Mouse (Mus musculus) ES-Bruce4 (cell line): Measurements from ENCODE around the gene Mapkap1. TPM values are rescaled to one million over a fixed set of nuclear protein-coding genes. Genes with fewer than 3 reads are reported as not detected.

ENCODE experiments used
- H3K27ac ChIP-seq: 2 replicates; pipeline ENCODE4 v1.5.1; 2012; ENCODE audit warnings: low read length, inconsistent platforms; ENCODE audit not compliant: insufficient read depth
- H3K27me3 ChIP-seq: 2 replicates; pipeline ENCODE4 v1.6.1; 2012; ENCODE audit warnings: mild to moderate bottlenecking, low read length, inconsistent platforms; ENCODE audit not compliant: control insufficient read depth, poor library complexity, insufficient read depth, severe bottlenecking
- H3K36me3 ChIP-seq: 2 replicates; pipeline ENCODE4 v1.6.1; 2012; ENCODE audit warnings: inconsistent platforms, mild to moderate bottlenecking, low read length, moderate library complexity; ENCODE audit not compliant: control insufficient read depth, poor library complexity, insufficient read depth, severe bottlenecking
- H3K4me1 ChIP-seq: one replicate; pipeline ENCODE4 v1.8.1; 2011; ENCODE audit warnings: low read length; ENCODE audit not compliant: control insufficient read depth, insufficient read depth
- H3K4me3 ChIP-seq: 2 replicates; pipeline ENCODE4 v1.5.1; 2011; ENCODE audit warnings: low read depth, mild to moderate bottlenecking, low read length
- H3K9ac ChIP-seq: 2 replicates; pipeline ENCODE4 v1.6.1; 2012; ENCODE audit warnings: low read depth, mild to moderate bottlenecking, inconsistent platforms; ENCODE audit not compliant: poor library complexity, severe bottlenecking
- H3K9me3 ChIP-seq: replicated peaks from 2 replicates; pipeline ENCODE4 v1.6.1; 2012; ENCODE audit warnings: mild to moderate bottlenecking, low read length, inconsistent platforms; ENCODE audit not compliant: control insufficient read depth, poor library complexity, insufficient read depth, severe bottlenecking
- CTCF ChIP-seq: IDR thresholded peaks from one replicate; pipeline ENCODE4 v1.8.1; 2011; ENCODE audit warnings: low read depth, low read length
- EP300 ChIP-seq: IDR thresholded peaks from 2 replicates; pipeline ENCODE4 v1.6.1; 2011; ENCODE audit warnings: low read depth, low read length; ENCODE audit not compliant: insufficient read depth
- POLR2A ChIP-seq: IDR thresholded peaks from one replicate; pipeline ENCODE4 v1.8.1; 2011; ENCODE audit warnings: low read length; ENCODE audit not compliant: insufficient read depth
- polyA plus RNA-seq: library from polyadenylated mRNA; stranded (reverse); fragments of >200 nt; gene quantifications from 2 replicates; pipeline ENCODE4 v1.2.4, GENCODE M21; 2011; ENCODE audit warnings: low read depth; ENCODE audit not compliant: missing spikeins, insufficient read depth, insufficient read length

The Mapkap1 gene
- polyA plus RNA-seq, 1 experiment, result 48.1 TPM

DNA sequence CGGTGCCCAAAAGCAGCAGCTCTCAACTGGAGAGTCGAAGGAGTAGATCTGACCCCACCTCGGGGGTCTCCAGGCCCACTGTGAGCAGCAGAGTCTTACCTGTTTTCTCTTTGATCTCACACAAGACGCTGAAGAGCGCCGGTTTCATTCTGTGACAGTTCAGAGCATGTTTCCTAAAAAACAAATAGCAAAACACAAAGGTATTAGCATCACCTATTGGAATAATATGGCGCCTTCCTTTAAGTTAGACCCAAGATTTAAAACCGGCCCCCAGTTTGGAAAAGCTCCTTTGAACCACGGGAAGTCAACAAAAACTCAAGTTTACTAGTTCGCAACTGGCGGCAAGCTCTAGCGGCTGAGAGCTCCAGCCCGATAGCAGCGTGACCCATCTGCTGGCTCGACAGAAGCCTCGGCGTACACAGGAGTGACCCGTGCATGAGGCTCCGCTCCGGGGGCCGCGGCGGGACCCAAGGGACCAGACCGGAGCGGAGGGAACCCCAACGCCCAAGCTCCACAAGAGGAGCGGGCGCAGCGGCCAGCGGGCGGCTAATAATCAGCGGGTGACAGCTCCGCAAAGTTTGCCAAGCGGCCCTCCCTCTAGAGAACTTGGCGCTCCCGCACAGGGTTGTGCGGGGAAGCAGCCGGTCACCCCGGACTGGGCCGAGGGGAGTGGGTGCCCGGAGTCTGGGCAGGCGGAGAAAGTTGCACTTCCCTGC is 35.7 kb upstream of the Mapkap1 start:
- Histone ChIP-seq H3K4me1 (no peaks in the 10 kb centered on the region), H3K9me3 (no peaks in the 10 kb centered on the region), H3K4me3 (peak overlapping the region; percentile 98), H3K27me3 (0 out of 2 replicates have a peak, but pooled peaks cover 1% of the 10 kb centered on the region), H3K27ac (no peak overlapping the region), H3K9ac (peak overlapping the region; percentile 100), H3K36me3 (no peaks in the 10 kb centered on the region)
- no peak for TF ChIP-seq EP300
- TF ChIP-seq POLR2A, result no peak

DNA sequence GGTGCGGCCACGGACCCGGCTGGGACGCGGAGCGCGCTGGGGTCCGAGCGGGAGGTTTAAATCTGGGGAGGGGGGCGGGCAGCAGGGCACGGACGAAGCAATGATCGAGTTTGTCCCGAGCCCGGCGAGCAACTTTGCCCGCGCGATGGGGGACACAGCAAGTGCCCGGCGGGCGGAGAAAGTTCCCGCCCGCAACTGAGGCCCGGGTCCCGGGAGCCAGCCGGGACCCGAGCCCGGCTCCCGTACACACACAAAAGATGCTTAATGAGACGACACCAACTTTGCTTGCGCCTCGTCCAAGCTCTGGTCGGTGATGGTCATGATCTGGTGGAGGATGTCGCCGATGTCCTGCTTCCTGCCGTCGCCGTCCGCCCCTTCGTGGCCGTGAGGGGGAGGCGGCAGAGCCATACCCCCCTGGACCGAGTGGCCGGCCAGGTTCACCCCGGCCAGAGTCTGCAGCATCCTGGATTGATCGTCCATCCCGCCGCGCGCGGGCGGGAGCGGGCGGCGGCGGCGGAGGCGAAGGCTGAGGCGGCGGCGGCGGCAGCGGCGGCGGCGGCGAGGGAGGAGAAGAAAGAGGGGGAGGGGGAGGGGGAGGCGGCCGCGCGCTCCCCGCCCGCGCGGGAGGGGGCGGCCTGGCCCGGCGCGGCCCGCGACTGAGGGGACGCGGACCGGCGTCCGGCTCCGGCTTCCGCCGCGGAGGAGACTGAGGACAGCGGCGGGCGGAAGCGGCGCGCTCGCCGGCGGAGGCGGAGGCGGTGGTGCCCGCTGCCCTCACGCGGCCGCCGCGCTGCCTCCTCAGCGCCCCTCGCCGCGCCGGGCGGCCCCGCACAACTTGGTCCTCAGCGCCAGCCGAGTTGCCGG is 34.9 kb upstream of the Mapkap1 start:
- peak overlapping the region; percentile 98 for H3K4me3 ChIP-seq
- 0 out of 2 replicates have a peak overlapping the region, but pooled peaks have one; percentile 30 for H3K27ac ChIP-seq
- 0 out of 2 replicates have a peak, but pooled peaks cover 1% of the 10 kb centered on the region for H3K27me3 ChIP-seq
- no peaks in the 10 kb centered on the region for H3K9me3 ChIP-seq
- no peak for TF ChIP-seq CTCF
- TF ChIP-seq EP300, result no peak
- no peak for TF ChIP-seq POLR2A
- peak overlapping the region; percentile 100 for H3K9ac ChIP-seq
- no peaks in the 10 kb centered on the region for H3K36me3 ChIP-seq
- no peaks in the 10 kb centered on the region for H3K4me1 ChIP-seq

DNA sequence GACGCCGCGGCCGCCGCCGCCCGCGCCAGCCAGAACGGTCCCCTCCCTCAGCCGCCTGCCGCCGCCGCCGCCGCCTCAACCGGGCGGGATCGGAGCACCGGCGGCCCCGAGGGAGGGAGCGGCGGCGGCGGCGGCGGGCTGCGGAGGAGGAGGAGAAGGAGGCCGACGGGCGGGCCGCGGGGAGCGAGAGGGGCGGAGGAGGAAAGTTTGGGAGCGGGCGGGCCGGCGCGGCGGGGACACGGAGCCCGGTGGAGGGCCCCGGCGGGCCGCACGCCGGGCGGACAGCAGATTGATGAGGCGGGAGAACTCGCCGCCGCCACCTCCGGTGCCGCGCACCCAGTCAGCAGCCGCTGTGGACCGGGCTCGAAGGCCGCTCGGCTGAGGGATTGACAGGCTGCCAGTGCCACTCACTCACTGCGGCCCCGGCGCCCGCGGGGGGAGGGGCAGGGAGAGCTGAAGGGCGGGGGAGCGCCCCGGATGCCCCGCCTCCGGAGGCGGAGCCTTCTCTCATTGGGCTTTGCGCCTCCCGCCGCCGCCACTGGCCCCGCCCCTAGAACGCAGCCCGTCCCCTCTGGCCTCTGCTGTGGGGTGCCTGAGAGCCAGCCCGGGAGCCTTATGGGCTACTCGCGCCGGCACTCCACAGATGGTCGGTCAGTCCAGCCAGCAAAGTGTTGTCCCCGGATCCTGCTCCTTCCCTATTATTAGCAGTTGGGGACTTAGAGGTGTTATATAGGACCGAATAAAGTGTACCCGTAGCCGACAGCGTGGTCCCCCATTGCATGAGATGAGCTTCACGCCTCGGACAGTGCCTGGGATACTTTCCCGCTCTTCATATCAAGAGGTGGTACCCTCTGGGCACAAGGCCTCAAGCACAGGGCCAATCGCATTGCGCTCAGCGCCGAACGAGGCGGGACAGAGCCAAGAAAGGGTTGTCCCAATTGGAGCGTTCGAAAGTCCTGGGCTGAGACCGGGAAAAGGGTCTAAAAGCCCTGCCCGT is 34.0 kb upstream of the Mapkap1 start, which contains the start of gene Pbx3:
TSS of gene Pbx3 (minus strand) at position 838 of the 997 bp plus-strand sequence.
- Histone ChIP-seq H3K27ac (no peak within 1 kb of the TSS), H3K4me3 (peak within 1 kb of the TSS; percentile 60), H3K4me1 (no peaks in the 10 kb centered on the region), H3K9ac (peak within 1 kb of the TSS; percentile 100), H3K27me3 (0 out of 2 replicates have a peak, but pooled peaks cover 1% of the 10 kb centered on the region), H3K36me3 (no peaks in the 10 kb centered on the region), H3K9me3 (no peaks in the 10 kb centered on the region)
- TF ChIP-seq CTCF (no peak), POLR2A (peak; percentile 10)

DNA sequence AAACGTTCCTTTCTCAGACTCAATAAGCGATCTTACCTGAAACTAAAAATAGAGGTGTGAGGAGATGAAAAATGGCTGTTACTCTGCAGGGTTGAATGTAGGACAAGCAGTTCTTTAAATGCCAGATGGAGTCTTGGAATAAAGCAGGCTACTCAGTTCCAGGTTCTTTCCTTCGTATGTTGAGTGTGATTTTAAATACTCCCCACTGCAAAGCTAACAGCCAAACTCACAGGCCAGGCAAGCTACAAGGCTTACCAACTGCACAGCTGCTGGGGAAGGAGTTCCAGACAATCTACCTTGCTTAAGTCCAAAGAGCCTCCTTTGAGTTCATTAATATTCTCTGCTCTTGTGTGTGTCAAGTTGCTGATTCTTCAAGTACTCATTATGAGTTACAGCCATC is 32.7 kb upstream of the Mapkap1 start:
- H3K27me3 ChIP-seq, result 0 out of 2 replicates have a peak, but pooled peaks cover 1% of the 10 kb centered on the region
- H3K9me3 ChIP-seq, result no peaks in the 10 kb centered on the region
- no peaks in the 10 kb centered on the region for H3K36me3 ChIP-seq
- no peak overlapping the region for H3K9ac ChIP-seq
- no peaks in the 10 kb centered on the region for H3K4me1 ChIP-seq
- H3K4me3 ChIP-seq, result no peak overlapping the region
- H3K27ac ChIP-seq, result no peak overlapping the region
- TF ChIP-seq EP300 (no peak), CTCF (no peak), POLR2A (no peak)

DNA sequence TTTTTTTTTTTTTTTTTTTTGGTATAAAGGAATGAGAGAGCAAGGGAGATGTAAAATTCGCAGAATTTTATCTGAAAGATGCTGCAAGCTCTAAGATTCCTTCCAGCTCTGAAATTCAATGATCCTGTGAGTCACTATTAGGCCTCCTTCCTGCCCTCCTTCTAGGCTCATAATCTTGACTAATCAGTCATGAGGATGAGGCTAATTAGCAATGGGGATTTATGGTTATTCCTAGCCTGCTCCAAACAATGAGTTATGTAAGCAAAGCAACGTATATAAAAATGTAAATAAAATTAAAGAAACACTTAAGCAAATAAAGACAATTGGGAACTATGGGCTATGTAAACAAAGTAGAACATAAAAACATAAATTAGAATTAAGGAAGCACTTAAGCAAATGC is 32.2 kb upstream of the Mapkap1 start:
- Histone ChIP-seq H3K4me3 (no peak overlapping the region), H3K4me1 (no peaks in the 10 kb centered on the region), H3K9me3 (no peaks in the 10 kb centered on the region), H3K27me3 (0 out of 2 replicates have a peak, but pooled peaks cover 1% of the 10 kb centered on the region), H3K36me3 (no peaks in the 10 kb centered on the region), H3K27ac (no peak overlapping the region), H3K9ac (no peak overlapping the region)
- no peak for TF ChIP-seq EP300
- no peak for TF ChIP-seq CTCF
- TF ChIP-seq POLR2A, result no peak
